Mouse (Mus musculus): ENCODE measurements around the gene 6430548M08Rik. TPM values are rescaled to one million over a fixed set of nuclear protein-coding genes. Genes with fewer than 3 reads are reported as not detected.

Gene 6430548M08Rik
- polyA plus RNA-seq, 1 experiment = 32.6 TPM

GRCm38 (mm10) chr8:120124836-120125389 is 11.0 kb downstream of the 6430548M08Rik start:
- DNase-seq (ENCODE audit: low read depth) = peak; percentile 76

DNA sequence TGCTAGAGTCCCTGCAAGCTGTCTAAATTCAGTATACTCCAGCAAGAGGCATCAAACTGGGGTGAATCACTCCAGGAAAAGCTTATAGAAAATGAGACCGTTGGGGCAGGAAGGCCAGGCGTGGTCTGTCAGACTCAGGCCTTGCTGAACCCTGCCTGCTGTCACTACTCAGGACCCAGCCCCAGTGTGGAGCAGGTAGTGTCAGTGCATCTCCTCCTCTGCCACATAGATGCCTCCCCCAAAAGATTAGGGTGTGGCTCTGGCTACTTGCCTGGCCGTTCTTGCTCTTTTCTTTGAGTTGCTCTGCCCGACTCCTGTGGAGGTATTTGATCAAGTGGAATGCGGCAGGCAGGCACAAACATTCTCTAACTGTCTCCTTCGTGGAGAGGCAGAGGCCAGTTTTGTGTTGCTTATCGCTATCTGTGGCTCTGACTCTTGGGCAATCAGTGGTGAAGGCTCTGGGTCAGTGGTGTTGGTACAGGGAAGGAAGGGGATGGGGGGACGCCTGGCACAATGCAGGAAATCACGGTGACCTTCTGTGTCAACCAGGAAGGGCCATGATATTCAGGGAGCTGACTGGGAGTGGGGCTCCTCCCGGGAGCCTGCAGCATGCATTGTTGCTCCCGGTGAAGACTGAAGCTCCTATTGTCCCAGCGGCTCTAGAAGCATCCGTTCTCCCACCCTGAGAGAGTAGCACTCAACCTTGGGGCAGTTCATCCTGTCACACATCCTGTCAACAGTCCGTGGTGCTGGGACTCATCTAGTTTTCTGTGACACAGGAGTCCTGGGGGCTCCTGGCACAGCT is 12.6 kb downstream of the 6430548M08Rik start:
- TF ChIP-seq POLR2A (IDR thresholded peaks at IDR 0.05; ENCODE audit: borderline replicate concordance, extremely low read depth, insufficient read depth, insufficient read length, poor library complexity, severe bottlenecking) (no peak), CTCF (IDR thresholded peaks at IDR 0.05; ENCODE audit: borderline replicate concordance, extremely low read depth, insufficient read depth, insufficient read length) (no peak)
- DNase-seq (ENCODE audit: low read depth) = no peak

More at GRCm38 (mm10) chr8:120124836-120125389, 11.0 kb downstream of the 6430548M08Rik start:
- no peak for TF ChIP-seq POLR2A (IDR thresholded peaks at IDR 0.05; ENCODE audit: borderline replicate concordance, extremely low read depth, insufficient read depth, insufficient read length, poor library complexity, severe bottlenecking)
- no peak for TF ChIP-seq CTCF (IDR thresholded peaks at IDR 0.05; ENCODE audit: borderline replicate concordance, extremely low read depth, insufficient read depth, insufficient read length)

DNA sequence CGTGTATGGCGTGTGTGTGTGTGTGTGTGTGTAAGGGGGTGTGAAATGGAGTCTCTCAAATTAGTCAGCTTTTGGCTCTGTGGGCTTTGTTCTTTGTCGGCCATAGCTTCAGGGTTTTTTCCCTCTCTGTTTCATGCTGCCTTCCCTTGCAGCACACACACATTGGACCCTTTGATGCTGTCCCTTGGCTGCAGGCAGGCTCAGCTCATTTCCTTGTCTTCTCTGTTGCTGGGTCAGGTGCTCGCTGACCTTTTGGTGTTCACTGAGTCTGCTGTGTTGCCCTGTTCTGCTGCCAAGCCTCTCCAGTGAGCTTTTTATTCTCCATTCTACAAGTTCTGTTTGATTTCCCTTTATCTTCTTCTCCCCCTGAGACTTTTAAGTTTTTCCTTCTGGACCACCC is 15.6 kb downstream of the 6430548M08Rik start:
- peak; percentile 80 for DNase-seq (ENCODE audit: low read depth)
- TF ChIP-seq POLR2A (IDR thresholded peaks at IDR 0.05; ENCODE audit: borderline replicate concordance, extremely low read depth, insufficient read depth, insufficient read length, poor library complexity, severe bottlenecking) (no peak), CTCF (IDR thresholded peaks at IDR 0.05; ENCODE audit: borderline replicate concordance, extremely low read depth, insufficient read depth, insufficient read length) (no peak)

DNA sequence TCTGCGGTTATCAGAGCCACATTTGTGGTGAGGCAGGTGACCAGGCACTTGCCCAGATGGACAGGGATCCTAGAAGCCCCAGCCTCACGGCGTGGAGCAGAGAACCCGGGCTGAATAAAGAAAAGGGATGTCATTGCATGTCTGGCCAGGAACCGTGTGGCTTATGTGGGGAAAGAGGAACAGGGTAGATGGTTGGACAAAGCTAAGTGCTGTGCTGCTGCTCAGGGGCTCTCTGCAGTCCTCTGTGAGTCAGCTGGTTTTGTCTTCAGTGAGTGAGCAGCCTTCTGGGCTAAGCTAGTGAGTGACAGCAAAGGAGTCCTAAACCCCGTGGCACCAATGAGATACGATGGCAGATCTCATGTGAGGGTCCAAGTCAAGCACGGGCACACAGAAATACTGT is 17.2 kb downstream of the 6430548M08Rik start:
- TF ChIP-seq CTCF (IDR thresholded peaks at IDR 0.05; ENCODE audit: borderline replicate concordance, extremely low read depth, insufficient read depth, insufficient read length) (no peak), POLR2A (IDR thresholded peaks at IDR 0.05; ENCODE audit: borderline replicate concordance, extremely low read depth, insufficient read depth, insufficient read length, poor library complexity, severe bottlenecking) (no peak)

DNA sequence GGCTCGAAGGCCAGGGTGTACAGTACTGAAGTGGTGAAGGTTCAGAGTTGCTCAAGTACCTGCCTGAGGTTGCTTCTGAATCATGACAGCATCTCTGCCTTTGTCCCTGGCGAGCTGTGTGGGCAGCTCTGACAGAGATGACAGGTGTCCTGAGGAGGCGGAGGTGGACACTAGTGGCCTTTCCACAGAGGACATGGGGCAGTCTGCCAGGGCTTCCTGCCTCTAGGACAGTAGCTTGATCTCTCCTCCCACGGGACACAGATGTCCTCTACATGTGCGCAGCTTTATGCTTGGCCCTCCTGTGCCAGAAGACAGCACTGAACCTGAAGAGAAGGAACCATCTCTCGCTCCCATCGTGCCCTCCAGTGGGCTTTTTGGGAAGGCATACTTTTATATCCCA is 19.2 kb downstream of the 6430548M08Rik start:
- TF ChIP-seq CTCF (IDR thresholded peaks at IDR 0.05; ENCODE audit: borderline replicate concordance, extremely low read depth, insufficient read depth, insufficient read length) (no peak), POLR2A (IDR thresholded peaks at IDR 0.05; ENCODE audit: borderline replicate concordance, extremely low read depth, insufficient read depth, insufficient read length, poor library complexity, severe bottlenecking) (no peak)
- no peak for DNase-seq (ENCODE audit: low read depth)

More for the DNA sequence above, 17.2 kb downstream of the 6430548M08Rik start:
- no peak for DNase-seq (ENCODE audit: low read depth)

DNA sequence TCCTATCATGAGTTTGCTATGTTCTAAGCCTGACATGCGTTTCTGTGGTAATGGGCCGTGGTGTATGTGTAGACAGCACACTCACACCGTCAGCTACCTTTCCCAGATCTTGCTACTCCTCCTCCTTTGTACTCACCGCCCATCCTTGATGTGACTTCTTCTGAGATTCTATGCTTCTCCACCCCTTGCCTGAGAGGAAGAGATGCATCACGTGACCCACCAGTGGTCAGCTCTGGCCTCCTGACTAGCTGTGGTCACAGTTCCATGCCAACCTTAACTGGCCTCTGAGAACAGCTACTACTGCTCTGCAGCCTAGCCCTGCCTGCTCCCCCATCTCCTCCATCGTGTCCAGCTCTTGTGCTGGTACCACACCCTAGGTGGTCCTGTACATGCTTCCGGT is 21.7 kb downstream of the 6430548M08Rik start:
- DNase-seq (ENCODE audit: low read depth) = no peak
- TF ChIP-seq CTCF (IDR thresholded peaks at IDR 0.05; ENCODE audit: borderline replicate concordance, extremely low read depth, insufficient read depth, insufficient read length) (no peak), POLR2A (IDR thresholded peaks at IDR 0.05; ENCODE audit: borderline replicate concordance, extremely low read depth, insufficient read depth, insufficient read length, poor library complexity, severe bottlenecking) (no peak)

GRCm38 (mm10) chr8:120136618-120137017 is 22.7 kb downstream of the 6430548M08Rik start:
- TF ChIP-seq POLR2A (IDR thresholded peaks at IDR 0.05; ENCODE audit: borderline replicate concordance, extremely low read depth, insufficient read depth, insufficient read length, poor library complexity, severe bottlenecking) (no peak), CTCF (IDR thresholded peaks at IDR 0.05; ENCODE audit: borderline replicate concordance, extremely low read depth, insufficient read depth, insufficient read length) (no peak; the same call in 1 of the 2 replicates)
- peak; percentile 92 for DNase-seq (ENCODE audit: low read depth)

DNA sequence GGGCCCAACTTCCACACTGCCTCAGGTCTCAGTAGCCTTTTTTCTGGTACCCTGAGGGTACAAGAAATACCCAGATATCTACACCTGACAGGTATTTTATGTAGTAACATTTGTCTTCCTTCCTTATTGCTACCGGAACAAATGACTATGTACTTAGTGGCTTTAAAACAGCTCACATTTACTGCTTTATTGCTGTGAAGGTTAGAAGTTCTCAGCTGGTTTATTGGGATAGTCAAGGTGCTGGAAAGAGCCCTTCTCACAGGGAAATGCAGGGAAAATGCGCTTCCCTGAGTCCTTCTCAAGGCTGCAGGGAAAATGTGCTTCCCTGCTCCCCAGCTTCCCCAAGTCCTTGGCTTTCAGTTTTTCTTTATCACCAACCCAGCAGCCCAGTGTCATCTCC is 25.0 kb downstream of the 6430548M08Rik start:
- no peak for DNase-seq (ENCODE audit: low read depth)
- TF ChIP-seq CTCF (IDR thresholded peaks at IDR 0.05; ENCODE audit: borderline replicate concordance, extremely low read depth, insufficient read depth, insufficient read length) = no peak
- no peak for TF ChIP-seq POLR2A (IDR thresholded peaks at IDR 0.05; ENCODE audit: borderline replicate concordance, extremely low read depth, insufficient read depth, insufficient read length, poor library complexity, severe bottlenecking)

DNA sequence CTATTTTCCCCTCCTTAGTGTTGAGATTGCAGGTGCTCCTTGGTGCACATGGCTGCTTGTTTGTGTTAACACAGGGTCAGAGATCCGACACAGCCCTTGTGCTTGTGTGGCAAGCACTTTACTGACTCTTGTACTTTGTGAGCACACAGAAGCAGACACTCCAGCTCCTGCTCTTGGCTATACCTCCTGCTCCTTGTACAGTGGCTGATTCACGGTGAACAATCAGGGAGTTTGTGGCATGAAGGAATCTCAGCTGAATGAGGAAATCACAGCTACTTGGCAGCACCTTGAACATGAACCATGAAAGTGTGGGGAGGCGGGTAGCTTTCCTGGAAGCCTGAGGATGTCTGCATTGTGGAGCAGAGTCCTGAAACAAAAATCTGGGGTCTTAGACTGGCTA is 26.8 kb downstream of the 6430548M08Rik start:
- TF ChIP-seq POLR2A (IDR thresholded peaks at IDR 0.05; ENCODE audit: borderline replicate concordance, extremely low read depth, insufficient read depth, insufficient read length, poor library complexity, severe bottlenecking) (no peak), CTCF (IDR thresholded peaks at IDR 0.05; ENCODE audit: borderline replicate concordance, extremely low read depth, insufficient read depth, insufficient read length) (no peak)
- DNase-seq (ENCODE audit: low read depth) = no peak

DNA sequence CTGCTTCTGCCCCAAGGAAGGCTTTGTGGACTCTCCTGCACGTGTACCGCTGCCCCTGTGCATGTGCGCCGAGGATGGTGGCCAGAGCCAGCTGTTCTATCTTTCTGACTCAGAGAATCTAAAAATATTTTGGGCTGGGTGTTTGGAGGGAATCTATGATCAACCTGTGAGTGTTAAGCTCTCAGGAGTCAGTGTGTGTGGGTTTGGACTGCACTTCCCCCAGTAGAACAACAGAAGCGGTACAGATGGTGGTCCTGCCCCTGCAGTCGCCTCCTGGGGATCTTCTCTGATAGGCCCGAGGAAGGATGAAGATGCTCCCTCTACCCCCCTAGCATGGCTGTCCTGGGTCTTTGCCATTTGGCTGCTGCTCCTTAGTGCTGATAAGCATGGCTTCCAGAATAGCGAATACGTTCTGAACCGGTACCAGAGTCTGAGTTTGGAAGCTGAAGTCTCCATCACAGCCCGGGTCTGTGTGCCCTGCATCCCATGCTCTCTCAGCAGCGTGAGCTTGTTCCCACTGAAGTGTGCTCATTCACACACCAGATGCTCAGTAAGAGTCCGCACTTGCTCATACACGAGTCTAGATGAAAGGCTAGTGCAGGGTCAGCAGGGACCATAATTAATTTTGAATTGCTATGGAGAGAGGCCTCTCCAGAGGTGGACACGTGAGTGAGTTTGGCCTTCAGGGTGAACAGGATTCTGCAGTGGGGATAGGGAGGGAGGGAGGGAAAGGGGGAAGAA is 30.1 kb downstream of the 6430548M08Rik start:
- no peak for TF ChIP-seq POLR2A (IDR thresholded peaks at IDR 0.05; ENCODE audit: borderline replicate concordance, extremely low read depth, insufficient read depth, insufficient read length, poor library complexity, severe bottlenecking)
- no peak for TF ChIP-seq CTCF (IDR thresholded peaks at IDR 0.05; ENCODE audit: borderline replicate concordance, extremely low read depth, insufficient read depth, insufficient read length)
- peak; percentile 76 for DNase-seq (ENCODE audit: low read depth)

DNA sequence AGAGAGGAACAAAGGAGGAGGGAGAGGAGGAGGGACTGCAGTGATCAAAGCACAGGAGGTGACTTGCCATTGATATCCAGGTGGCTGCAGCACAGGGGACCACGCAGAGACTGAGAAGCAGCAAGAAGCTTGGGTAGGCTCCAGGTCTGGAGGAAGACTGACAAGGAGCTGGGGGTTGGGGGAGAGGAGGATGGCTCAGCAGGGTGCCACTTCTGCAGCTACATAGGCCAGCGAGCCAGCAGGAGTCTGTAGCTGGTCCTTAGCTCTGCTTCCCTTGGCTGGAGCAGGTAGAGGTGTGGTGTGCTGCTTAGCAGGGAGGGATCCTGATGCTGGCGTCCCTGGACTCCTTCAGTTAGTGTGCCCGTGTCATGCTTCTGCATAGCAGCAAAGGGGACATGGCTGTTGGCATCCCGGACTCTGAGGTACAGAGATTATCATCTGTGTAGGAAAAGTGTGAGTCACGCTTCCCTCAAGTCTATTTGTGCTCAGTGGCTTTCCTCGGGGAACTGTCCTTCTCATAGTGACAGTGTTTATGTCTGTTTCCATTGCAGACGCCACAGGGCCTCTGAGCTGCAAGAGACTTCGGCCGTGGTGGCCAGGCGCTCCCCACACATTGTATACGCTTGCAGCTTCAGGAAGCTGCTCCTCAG is 30.8 kb downstream of the 6430548M08Rik start:
- TF ChIP-seq POLR2A (IDR thresholded peaks at IDR 0.05; ENCODE audit: borderline replicate concordance, extremely low read depth, insufficient read depth, insufficient read length, poor library complexity, severe bottlenecking) (no peak), CTCF (IDR thresholded peaks at IDR 0.05; ENCODE audit: borderline replicate concordance, extremely low read depth, insufficient read depth, insufficient read length) (no peak)

More for the DNA sequence above, 30.8 kb downstream of the 6430548M08Rik start:
- peak; percentile 76 for DNase-seq (ENCODE audit: low read depth)

Measured in brain, embryonic 14.5 days (tissue).